Mouse (Mus musculus) ES-E14 (cell line): ENCODE results near the gene Pnlip. TPM values are rescaled to one million over a fixed set of nuclear protein-coding genes. Genes with fewer than 3 reads are reported as not detected.

Experiments used
- DNase-seq: peaks from one replicate; pipeline ENCODE4 v3.0.0-alpha.2; 2013; ENCODE audit warnings: low read depth, low spot score
- H3K27ac ChIP-seq: 2 replicates; pipeline ENCODE4 v1.5.1; 2012; ENCODE audit warnings: low read depth, mild to moderate bottlenecking, low read length, moderate library complexity, mixed read lengths; ENCODE audit not compliant: poor library complexity, insufficient read depth, severe bottlenecking
- H3K36me3 ChIP-seq: 2 replicates; pipeline ENCODE4 v1.6.1; 2012; ENCODE audit warnings: mild to moderate bottlenecking, low read length, moderate library complexity, mixed read lengths; ENCODE audit not compliant: control insufficient read depth, poor library complexity, insufficient read depth, severe bottlenecking
- H3K4me1 ChIP-seq, 2 experiments: fragments of 150-350 bp in 1 of 2; sonication (generic) in 1 of 2; 2 replicates each; pipeline ENCODE4 v1.6.1; 2012; ENCODE audit warnings: low read length in 2 of 2, mild to moderate bottlenecking in 1 of 2, mixed read lengths in 1 of 2; ENCODE audit not compliant: control insufficient read depth in 2 of 2, insufficient read depth in 2 of 2, poor library complexity in 1 of 2
- H3K4me3 ChIP-seq, 2 experiments: fragments of 150-350 bp in 1 of 2; sonication (generic) in 1 of 2; 2 replicates each; pipeline ENCODE4 v1.5.1; 2012; ENCODE audit warnings: low read length in 2 of 2, low read depth in 1 of 2, mild to moderate bottlenecking in 1 of 2, mixed read lengths in 1 of 2; ENCODE audit not compliant: insufficient read depth in 1 of 2, poor library complexity in 1 of 2, severe bottlenecking in 1 of 2
- H3K9ac ChIP-seq: 2 replicates; pipeline ENCODE4 v1.6.1; 2012; ENCODE audit warnings: low read depth, mild to moderate bottlenecking, low read length, mixed read lengths; ENCODE audit not compliant: poor library complexity, insufficient read depth, severe bottlenecking
- H3K9me3 ChIP-seq: fragments of 150-350 bp; sonication (generic); 2 replicates; pipeline ENCODE4 v1.6.1; 2012; ENCODE audit warnings: low read depth, mild to moderate bottlenecking, low read length; ENCODE audit not compliant: control insufficient read depth, insufficient read depth
- CHD2 ChIP-seq: IDR thresholded peaks from 2 replicates; pipeline ENCODE4 v1.6.1; 2014; ENCODE audit warnings: mild to moderate bottlenecking, low read depth, low read length, inconsistent platforms
- HCFC1 ChIP-seq: IDR thresholded peaks from 2 replicates; pipeline ENCODE4 v1.6.1; 2012; ENCODE audit warnings: low read length, inconsistent platforms, borderline replicate concordance; ENCODE audit not compliant: insufficient read depth
- MAFK ChIP-seq: IDR thresholded peaks from 2 replicates; pipeline ENCODE4 v1.6.1; 2014; ENCODE audit warnings: mild to moderate bottlenecking, low read depth, low read length, inconsistent platforms; ENCODE audit not compliant: insufficient read depth
- ZC3H11A ChIP-seq: IDR thresholded peaks from 2 replicates; pipeline ENCODE4 v1.6.1; 2012; ENCODE audit warnings: low read depth, mild to moderate bottlenecking, inconsistent platforms, low read length, borderline replicate concordance
- ZNF384 ChIP-seq: IDR thresholded peaks from 2 replicates; pipeline ENCODE4 v1.6.1; 2012; ENCODE audit warnings: low read depth, low read length, inconsistent platforms
- in situ Hi-C, 2 experiments: fragments of 600-800 bp; cut with MboI; formaldehyde crosslinking; loops; one replicate each; pipeline ENCODE4 v1.15.1; 2025; ENCODE audit warnings: low sequenced_read_pairs in 2 of 2, inconsistent platforms in 1 of 2; ENCODE audit not compliant: unreplicated experiment in 2 of 2
- total RNA-seq: library from RNA; depleted of rRNA; stranded (reverse); fragments of 300-350 nt; gene quantifications from 2 replicates; pipeline ENCODE4 v1.2.3, GENCODE M21; 2012

The Pnlip gene
- total RNA-seq, 1 experiment, result 0.89 TPM

DNA sequence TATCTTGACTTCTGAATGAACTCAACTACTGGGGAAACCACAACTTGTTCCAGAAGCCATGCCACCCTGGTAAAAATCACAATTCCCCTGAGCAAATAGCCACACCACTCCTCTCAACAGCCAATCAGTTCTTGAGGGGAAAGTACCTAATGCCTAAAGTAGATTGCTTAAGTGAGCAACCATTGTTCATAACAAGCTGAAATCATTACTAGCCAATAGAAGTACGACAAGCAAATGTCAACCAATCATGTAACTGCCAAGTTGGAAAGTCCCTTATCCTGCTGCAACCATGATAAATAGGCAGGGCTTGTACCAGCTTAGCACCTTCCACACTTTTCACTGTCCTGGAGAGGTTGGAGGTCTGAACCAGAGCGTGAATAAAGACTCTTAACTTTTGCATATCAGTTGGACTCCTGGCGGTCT is 22.9 kb upstream of the Pnlip start:
- in situ Hi-C loops, result loop anchor here in 1 of 2 experiments (25.0 kb wide), 1 partner anchor 317 kb away; no protein-coding TSS in a partner anchor
- H3K4me3 ChIP-seq, result no peak overlapping the region
- TF ChIP-seq HCFC1 (no peak), CHD2 (no peak)
- H3K9me3 ChIP-seq, result no peaks in the 10 kb centered on the region
- no peaks in the 10 kb centered on the region for H3K36me3 ChIP-seq
- H3K4me1 ChIP-seq, result no peaks in the 10 kb centered on the region
- H3K27ac ChIP-seq, result no peak overlapping the region
- no peak for DNase-seq
- H3K9ac ChIP-seq, result no peak overlapping the region

DNA sequence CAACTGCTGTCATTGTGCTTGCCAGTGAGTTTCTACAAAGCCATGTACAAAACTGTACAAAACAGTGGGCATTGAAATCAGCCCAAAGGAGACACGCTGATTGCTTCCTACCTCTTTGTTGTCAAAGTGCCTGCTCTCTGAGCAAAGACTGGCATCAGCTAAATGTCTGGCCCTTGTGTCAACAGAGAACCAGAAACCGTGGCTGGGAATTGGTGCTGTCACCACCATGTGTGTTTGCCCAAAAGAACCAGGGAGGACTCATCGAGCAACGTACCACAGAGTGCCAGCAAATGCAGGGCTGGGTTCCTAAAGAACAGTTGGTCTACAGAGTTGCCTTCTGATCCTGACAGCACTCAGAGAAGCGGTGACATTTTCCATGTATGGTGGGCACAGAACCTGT is 2.3 kb upstream of the Pnlip start:
- no peaks in the 10 kb centered on the region for H3K9me3 ChIP-seq
- no peak for DNase-seq
- H3K36me3 ChIP-seq, result no peaks in the 10 kb centered on the region
- H3K4me1 ChIP-seq, result no peaks in the 10 kb centered on the region
- TF ChIP-seq ZNF384 (no peak), MAFK (no peak), ZC3H11A (no peak), CHD2 (no peak), HCFC1 (no peak)
- no peak overlapping the region for H3K4me3 ChIP-seq
- in situ Hi-C loops, result no loop called here
- no peak overlapping the region for H3K27ac ChIP-seq
- H3K9ac ChIP-seq, result no peak overlapping the region

DNA sequence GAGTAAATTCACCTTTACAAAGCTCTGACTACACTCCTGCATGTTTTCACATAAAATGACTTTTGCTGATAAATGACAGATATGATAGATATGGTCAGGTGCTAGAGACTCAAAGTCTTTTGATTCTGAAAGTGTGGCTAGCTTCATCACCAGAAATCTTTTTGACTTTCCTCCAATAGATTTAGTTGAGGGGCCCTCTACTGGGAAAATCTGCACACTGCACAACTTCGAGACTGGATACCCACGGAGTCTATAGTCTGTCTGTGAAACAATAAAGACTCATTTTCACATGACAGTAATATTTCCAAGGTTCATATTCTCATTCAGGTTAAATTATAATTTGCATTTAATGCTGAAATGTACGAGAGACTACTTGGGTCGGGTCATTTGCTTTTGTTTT is 9.8 kb downstream of the Pnlip start:
- in situ Hi-C loops, result no loop called here
- no peaks in the 10 kb centered on the region for H3K9me3 ChIP-seq
- H3K27ac ChIP-seq, result no peak overlapping the region
- no peak overlapping the region for H3K9ac ChIP-seq
- H3K36me3 ChIP-seq, result no peaks in the 10 kb centered on the region
- DNase-seq, result no peak
- H3K4me1 ChIP-seq, result no peaks in the 10 kb centered on the region
- no peak overlapping the region for H3K4me3 ChIP-seq
- TF ChIP-seq HCFC1 (no peak), MAFK (no peak), ZC3H11A (no peak), ZNF384 (no peak), CHD2 (no peak)

DNA sequence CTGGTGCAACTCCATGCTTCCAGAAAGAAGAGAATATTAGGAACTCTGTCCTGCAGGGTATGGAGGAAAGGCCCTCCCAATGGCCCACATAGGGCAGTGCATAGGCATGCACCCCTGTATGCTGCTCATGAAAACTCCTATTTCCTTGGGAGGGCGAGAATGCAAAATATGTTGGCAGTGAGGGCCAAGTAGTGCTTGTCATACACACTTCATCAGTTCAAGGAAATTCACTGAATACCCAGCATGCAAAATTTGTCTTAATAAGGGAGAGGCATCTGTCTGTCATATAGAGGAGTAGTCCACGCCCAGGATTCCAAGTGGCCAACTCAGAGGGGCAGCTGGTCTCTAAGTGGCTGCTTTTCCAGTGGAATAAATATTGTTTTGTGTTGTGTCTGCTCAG is 11.0 kb downstream of the Pnlip start:
- DNase-seq, result no peak
- H3K9ac ChIP-seq, result no peak overlapping the region
- H3K4me1 ChIP-seq, result no peaks in the 10 kb centered on the region
- no peaks in the 10 kb centered on the region for H3K9me3 ChIP-seq
- H3K4me3 ChIP-seq, result no peak overlapping the region
- in situ Hi-C loops, result no loop called here
- no peak overlapping the region for H3K27ac ChIP-seq
- TF ChIP-seq MAFK (no peak), ZNF384 (no peak), ZC3H11A (no peak), CHD2 (no peak), HCFC1 (no peak)
- H3K36me3 ChIP-seq, result no peaks in the 10 kb centered on the region

DNA sequence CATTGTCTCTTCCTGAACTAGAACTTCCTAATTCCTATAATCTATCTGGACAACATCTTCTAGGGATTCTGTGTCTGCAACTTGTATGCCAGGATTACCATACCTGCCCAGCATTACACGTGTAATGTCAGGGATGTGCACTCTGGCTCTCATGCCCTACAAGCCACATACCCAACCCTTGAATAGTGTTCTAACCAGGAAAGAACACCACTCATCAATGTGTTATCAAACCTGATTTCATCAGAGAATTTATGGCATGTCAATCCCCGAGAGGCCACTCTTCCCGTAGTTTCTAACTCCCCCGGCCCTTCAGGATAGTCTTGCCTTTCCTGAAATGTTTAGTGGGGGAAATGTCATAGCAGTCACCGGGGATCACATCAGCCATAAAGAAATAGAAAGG is 12.6 kb downstream of the Pnlip start:
- in situ Hi-C loops, result no loop called here
- DNase-seq, result no peak
- H3K36me3 ChIP-seq, result no peaks in the 10 kb centered on the region
- no peak overlapping the region for H3K27ac ChIP-seq
- H3K9me3 ChIP-seq, result no peaks in the 10 kb centered on the region
- H3K4me1 ChIP-seq, result no peaks in the 10 kb centered on the region
- H3K9ac ChIP-seq, result no peak overlapping the region
- H3K4me3 ChIP-seq, result no peak overlapping the region
- TF ChIP-seq MAFK (no peak), CHD2 (no peak), ZNF384 (no peak), ZC3H11A (no peak), HCFC1 (no peak)
